Mouse (Mus musculus) MEL (cell line): ENCODE data around the gene Dcpp3. TPM values are rescaled to one million over a fixed set of nuclear protein-coding genes. Genes with fewer than 3 reads are reported as not detected.
"Not testable (repeated sequence)": the region's sequence is repeated elsewhere in the genome, so short reads cannot be mapped to it uniquely, and the experiment has no call there.

Source experiments
- DNase-seq: peaks from one replicate; pipeline ENCODE4 v3.0.0; 2011; ENCODE audit warnings: low read depth, low spot score
- H3K27ac ChIP-seq: 2 replicates; pipeline ENCODE4 v1.5.1; 2012; ENCODE audit warnings: low read depth, mild to moderate bottlenecking, control low read depth, low read length, moderate library complexity; ENCODE audit not compliant: control insufficient read depth
- H3K27me3 ChIP-seq, 2 experiments: fragments of 150-350 bp in 1 of 2; sonication (generic) in 1 of 2; 2 replicates each; pipeline ENCODE4 v1.6.1; 2012; ENCODE audit warnings: low read length in 2 of 2, mild to moderate bottlenecking in 2 of 2, improper control_type of control experiment in 1 of 2, moderate library complexity in 1 of 2; ENCODE audit not compliant: insufficient read depth in 2 of 2, control insufficient read depth in 1 of 2
- H3K36me3 ChIP-seq, 2 experiments: 2 replicates each; pipeline ENCODE4 v1.6.1; 2012 to 2014; ENCODE audit warnings: low read length in 2 of 2, improper control_type of control experiment in 1 of 2, inconsistent platforms in 1 of 2, mild to moderate bottlenecking in 1 of 2; ENCODE audit not compliant: insufficient read depth in 2 of 2, control insufficient read depth in 1 of 2
- H3K4me1 ChIP-seq, 2 experiments: fragments of 150-350 bp in 1 of 2; sonication (generic) in 1 of 2; 2 replicates each; pipeline ENCODE4 v1.6.1; 2012; ENCODE audit warnings: low read length in 2 of 2, improper control_type of control experiment in 1 of 2, mild to moderate bottlenecking in 1 of 2; ENCODE audit not compliant: insufficient read depth in 2 of 2, control insufficient read depth in 1 of 2
- H3K4me3 ChIP-seq, 2 experiments: fragments of 150-350 bp in 1 of 2; sonication (generic) in 1 of 2; 2 replicates each; pipeline ENCODE4 v1.5.1; 2012; ENCODE audit warnings: low read depth in 2 of 2, low read length in 2 of 2, mild to moderate bottlenecking in 2 of 2, moderate library complexity in 2 of 2, control low read depth in 1 of 2, improper control_type of control experiment in 1 of 2; ENCODE audit not compliant: control insufficient read depth in 1 of 2, insufficient read depth in 1 of 2
- H3K79me2 ChIP-seq: 2 replicates; pipeline ENCODE4 v1.6.1; 2012; ENCODE audit warnings: mild to moderate bottlenecking, low read length, moderate library complexity; ENCODE audit not compliant: control insufficient read depth, poor library complexity, insufficient read depth
- H3K9ac ChIP-seq: 2 replicates; pipeline ENCODE4 v1.6.1; 2012; ENCODE audit warnings: low read depth, mild to moderate bottlenecking, control low read depth, low read length, moderate library complexity; ENCODE audit not compliant: control insufficient read depth, poor library complexity, severe bottlenecking
- H3K9me3 ChIP-seq: fragments of 150-350 bp; sonication (generic); replicated peaks from 2 replicates; pipeline ENCODE4 v1.6.1; 2012; ENCODE audit warnings: mild to moderate bottlenecking, low read length, improper control_type of control experiment, moderate library complexity; ENCODE audit not compliant: insufficient read depth
- BHLHE40 ChIP-seq: IDR thresholded peaks from 2 replicates; pipeline ENCODE4 v1.6.1; 2012; ENCODE audit warnings: low read depth, mild to moderate bottlenecking, inconsistent platforms, low read length, improper control_type of control experiment, borderline replicate concordance
- ELF1 ChIP-seq: IDR thresholded peaks from 2 replicates; pipeline ENCODE4 v1.6.1; 2014; ENCODE audit warnings: low read depth, mild to moderate bottlenecking, inconsistent platforms, low read length, improper control_type of control experiment, moderate library complexity
- EP300 ChIP-seq, 2 experiments: IDR thresholded peaks; 2 replicates each; pipeline ENCODE4 v1.6.1; 2011; ENCODE audit warnings: improper control_type of control experiment in 2 of 2, low read length in 2 of 2, low read depth in 1 of 2, mild to moderate bottlenecking in 1 of 2
- ETS1 ChIP-seq: IDR thresholded peaks from 2 replicates; pipeline ENCODE4 v1.6.1; 2012; ENCODE audit warnings: low read depth, mild to moderate bottlenecking, inconsistent platforms, low read length, improper control_type of control experiment, moderate library complexity
- GABPA ChIP-seq: IDR thresholded peaks from 2 replicates; pipeline ENCODE4 v1.6.1; 2012; ENCODE audit warnings: low read depth, mild to moderate bottlenecking, inconsistent platforms, low read length, improper control_type of control experiment, moderate library complexity
- HCFC1 ChIP-seq: IDR thresholded peaks from 2 replicates; pipeline ENCODE4 v1.6.1; 2012; ENCODE audit warnings: low read depth, mild to moderate bottlenecking, inconsistent platforms, low read length, improper control_type of control experiment, moderate library complexity
- MAFK ChIP-seq: IDR thresholded peaks from 2 replicates; pipeline ENCODE4 v1.6.1; 2011; ENCODE audit warnings: low read depth, mild to moderate bottlenecking, low read length, improper control_type of control experiment, borderline replicate concordance
- MAX ChIP-seq: IDR thresholded peaks from 2 replicates; pipeline ENCODE4 v1.6.1; 2011; ENCODE audit warnings: low read length, improper control_type of control experiment
- MYB ChIP-seq: IDR thresholded peaks from 2 replicates; pipeline ENCODE4 v1.6.1; 2011; ENCODE audit warnings: mild to moderate bottlenecking, low read depth, low read length, improper control_type of control experiment
- MYC ChIP-seq: IDR thresholded peaks from 2 replicates; pipeline ENCODE4 v1.6.1; 2011; ENCODE audit warnings: low read depth, mild to moderate bottlenecking, low read length, improper control_type of control experiment, moderate library complexity
- POLR2A ChIP-seq, 2 experiments: IDR thresholded peaks; 2 replicates each; pipeline ENCODE4 v1.6.1; 2011 to 2012; ENCODE audit warnings: low read length in 2 of 2, mild to moderate bottlenecking in 2 of 2, control low read depth in 1 of 2, improper control_type of control experiment in 1 of 2, low read depth in 1 of 2, moderate library complexity in 1 of 2; ENCODE audit not compliant: control insufficient read depth in 1 of 2, insufficient read depth in 1 of 2, poor library complexity in 1 of 2
- RAD21 ChIP-seq: IDR thresholded peaks from 2 replicates; pipeline ENCODE4 v1.6.1; 2011; ENCODE audit warnings: mild to moderate bottlenecking, low read depth, low read length, improper control_type of control experiment
- RCOR1 ChIP-seq: IDR thresholded peaks from 2 replicates; pipeline ENCODE4 v1.6.1; 2012; ENCODE audit warnings: low read depth, mild to moderate bottlenecking, inconsistent platforms, low read length, improper control_type of control experiment
- TAL1 ChIP-seq: IDR thresholded peaks from 2 replicates; pipeline ENCODE4 v1.6.1; 2012; ENCODE audit warnings: mild to moderate bottlenecking, inconsistent platforms, low read length, moderate library complexity, mixed read lengths
- TBP ChIP-seq: IDR thresholded peaks from 2 replicates; pipeline ENCODE4 v1.8.0; 2011; ENCODE audit warnings: low read depth, low read length, improper control_type of control experiment
- ZC3H11A ChIP-seq: IDR thresholded peaks from 2 replicates; pipeline ENCODE4 v1.6.1; 2012; ENCODE audit warnings: low read depth, mild to moderate bottlenecking, inconsistent platforms, low read length, improper control_type of control experiment
- ZKSCAN1 ChIP-seq: IDR thresholded peaks from 2 replicates; pipeline ENCODE4 v1.6.1; 2012; ENCODE audit warnings: low read depth, mild to moderate bottlenecking, inconsistent platforms, low read length, improper control_type of control experiment, moderate library complexity
- polyA plus RNA-seq, 2 experiments: library from polyadenylated mRNA; stranded (reverse) in 1 of 2; unstranded in 1 of 2; fragments of >175 nt in 1 of 2; fragments of >200 nt in 1 of 2; gene quantifications; 2 replicates each; pipeline versions ENCODE4 v1.2.1 to v1.2.4; 2012; ENCODE audit warnings: low replicate concordance in 2 of 2, low read depth in 1 of 2; ENCODE audit not compliant: insufficient read length in 2 of 2, insufficient read depth in 1 of 2, missing spikeins in 1 of 2
- total RNA-seq: library from RNA; depleted of rRNA; stranded (reverse); fragments of 300-350 nt; gene quantifications from 2 replicates; pipeline ENCODE4 v1.2.3, GENCODE M21; 2012; rRNA removed

Gene Dcpp3
- not detected in 2 replicates for total RNA-seq
- not detected for polyA plus RNA-seq

- H3K4me1 ChIP-seq, H3K27ac ChIP-seq, H3K4me3 ChIP-seq, H3K9me3 ChIP-seq, H3K36me3 ChIP-seq, H3K79me2 ChIP-seq, H3K9ac ChIP-seq, DNase-seq, H3K27me3 ChIP-seq: not testable (repeated sequence)
Observed at GRCm38 (mm10) chr17:23917158-23917557, at the start of gene Dcpp3. TSS of gene Dcpp3 (plus strand) at chr17:23917458.

- no peaks in the 10 kb centered on the region for H3K4me1 ChIP-seq
- H3K27me3 ChIP-seq: peaks cover 0 to 3% of the 10 kb centered on the region in 2 experiments; a peak in 3 of 4 replicates
- H3K9ac ChIP-seq: no peak within 1 kb of the TSS
- H3K36me3 ChIP-seq: no peaks in the 10 kb centered on the region
- no peak within 1 kb of the TSS for H3K4me3 ChIP-seq
- H3K79me2 ChIP-seq: no peaks in the 10 kb centered on the region
- H3K9me3 ChIP-seq: no peaks in the 10 kb centered on the region
- no peak within 1 kb of the TSS for H3K27ac ChIP-seq
- TF ChIP-seq HCFC1 (no peak), MYC (no peak), MAX (no peak), MAFK (no peak), ZC3H11A (no peak), ETS1 (no peak), MYB (no peak), ZKSCAN1 (no peak), POLR2A (IDR thresholded peaks at IDR 0.05; ENCODE audit: control insufficient read depth in 1 of 2, insufficient read depth in 1 of 2, low read depth in 1 of 2, low read length in 2 of 2, poor library complexity in 1 of 2) (no peak), GABPA (no peak), EP300 (IDR thresholded peaks at IDR 0.05; ENCODE audit: low read depth in 1 of 2, low read length in 2 of 2) (no peak), BHLHE40 (no peak), RAD21 (no peak), TAL1 (no peak), TBP (no peak), RCOR1 (no peak), ELF1 (no peak)
- no peak for DNase-seq
Observed at GRCm38 (mm10) chr17:23867756-23868155, 49.5 kb upstream of the Dcpp3 start, which contains the start of gene Prss21. TSS of gene Prss21 (plus strand) at chr17:23868056.
